Mouse (Mus musculus): Measurements from ENCODE around the gene Nup107.

DNA sequence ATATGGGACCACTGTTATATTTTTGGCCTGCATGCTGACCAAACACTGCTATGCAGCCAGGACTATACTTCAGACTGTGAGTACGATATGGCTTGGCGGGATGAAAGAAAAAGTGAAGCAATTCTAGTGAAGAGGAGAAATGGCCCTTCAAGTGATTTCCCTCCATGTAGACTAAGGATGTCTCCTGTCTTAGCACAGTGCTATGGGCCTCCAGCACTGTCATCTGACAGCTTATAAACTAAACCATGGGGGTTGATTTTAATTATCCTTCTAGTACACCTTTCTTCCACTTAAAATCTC is 1.4 kb downstream of the Nup107 start:
- no peak for TF ChIP-seq TAL1 (IDR thresholded peaks at IDR 0.05; ENCODE audit: low read length)
- no peak for TF ChIP-seq GATA1 (IDR thresholded peaks at IDR 0.05; ENCODE audit: low read length)

Measured in erythroblast, embryonic 14.5 days (primary cell).